Comparison of ENCODE assay signal across 7 mouse cellular contexts in genomic region chr17:45434262-45434590, GRCm38 (mm10). TPM values are rescaled to one million over a fixed set of nuclear protein-coding genes. Genes with fewer than 3 reads are reported as not detected.
DNase-seq lines count a peak whose midpoint lies in the region; ATAC-seq and TF ChIP-seq lines count a peak whose summit lies in the region.

No protein-coding gene starts in this region.

- no peak for TF ChIP-seq EP300 in lung, postnatal 0 days (IDR thresholded peaks at IDR 0.05)

- no peaks in the 10 kb centered on the region; the same call in 1 of the 2 replicates for H3K36me3 ChIP-seq in lung, postnatal 0 days (ENCODE audit: insufficient read depth, low read length)
- H3K36me3 ChIP-seq in forebrain, embryonic 10.5 days (replicated peaks) = peaks cover 25% of the 10 kb centered on the region
- H3K36me3 ChIP-seq in limb, embryonic 12.5 days = peaks cover 25% of the 10 kb centered on the region
- H3K36me3 ChIP-seq in small intestine, adult 2 months (ENCODE audit: control insufficient read depth, insufficient read depth, low read length) = no peaks in the 10 kb centered on the region

- H3K9me3 ChIP-seq in lung, postnatal 0 days (ENCODE audit: low read length) = no peaks in the 10 kb centered on the region
- no peaks in the 10 kb centered on the region for H3K9me3 ChIP-seq in forebrain, embryonic 10.5 days
- no peaks in the 10 kb centered on the region for H3K9me3 ChIP-seq in limb, embryonic 12.5 days

- no peak for TF ChIP-seq POLR2A in small intestine, adult 2 months (IDR thresholded peaks at IDR 0.05; ENCODE audit: low read depth, low read length)

- H3K4me1 ChIP-seq in lung, postnatal 0 days (ENCODE audit: insufficient read depth, low read depth, low read length) = peaks cover 15% of the 10 kb centered on the region; the same call in 1 of the 2 replicates
- peaks cover 28% of the 10 kb centered on the region for H3K4me1 ChIP-seq in forebrain, embryonic 10.5 days
- peaks cover 20% of the 10 kb centered on the region for H3K4me1 ChIP-seq in limb, embryonic 12.5 days (replicated peaks)
- 0 out of 2 replicates have a peak, but pooled peaks cover 3% of the 10 kb centered on the region for H3K4me1 ChIP-seq in small intestine, adult 2 months (ENCODE audit: control insufficient read depth, insufficient read depth, insufficient read length, low read length)

- peak overlapping the region; percentile 91 for H3K9ac ChIP-seq in lung, postnatal 0 days (replicated peaks; ENCODE audit: low read depth)
- H3K9ac ChIP-seq in limb, embryonic 12.5 days (replicated peaks) = peak overlapping the region; percentile 75

- WGBS in lung, postnatal 0 days = 6% methylated on average over 12 of the region's 12 CpGs
- 13% methylated on average over 12 of the region's 12 CpGs for WGBS in forebrain, embryonic 10.5 days
- 9% methylated on average over 12 of the region's 12 CpGs for WGBS in limb, embryonic 12.5 days
- WGBS in small intestine, adult 2 months = 5% methylated on average over 12 of the region's 12 CpGs

- peak overlapping the region; percentile 97 for H3K27ac ChIP-seq in lung, postnatal 0 days (ENCODE audit: low read length)
- peak overlapping the region; percentile 94 for H3K27ac ChIP-seq in forebrain, embryonic 10.5 days
- H3K27ac ChIP-seq in limb, embryonic 12.5 days = peak overlapping the region; percentile 98
- peak overlapping the region; percentile 36; the same call in 1 of the 2 replicates for H3K27ac ChIP-seq in small intestine, adult 2 months (ENCODE audit: insufficient read depth, low read depth, low read length)

- TF ChIP-seq CTCF in lung, postnatal 0 days (IDR thresholded peaks at IDR 0.05) = no peak
- no peak for TF ChIP-seq CTCF in small intestine, adult 2 months (IDR thresholded peaks at IDR 0.05; ENCODE audit: extremely low read depth, insufficient read length, insufficient replicate concordance, low read depth, low read length)

- no peak for DNase-seq in lung, postnatal 0 days (ENCODE audit: low spot score)
- DNase-seq in lung, postnatal 25 days (ENCODE audit: low spot score) = no peak
- DNase-seq in forebrain, embryonic 10.5 days (ENCODE audit: extremely low spot score, low spot score) = no peak
- DNase-seq in ovary, postnatal 10 days (ENCODE audit: low spot score) = no peak
- no peak for DNase-seq in kidney, postnatal 14 days

- peak overlapping the region; percentile 86 for H3K4me2 ChIP-seq in lung, postnatal 0 days (replicated peaks; ENCODE audit: low read depth, low read length)
- H3K4me2 ChIP-seq in limb, embryonic 12.5 days = peak overlapping the region; percentile 80

- H3K27me3 ChIP-seq in lung, postnatal 0 days (replicated peaks; ENCODE audit: insufficient read depth, low read length) = no peaks in the 10 kb centered on the region
- no peaks in the 10 kb centered on the region for H3K27me3 ChIP-seq in forebrain, embryonic 10.5 days (ENCODE audit: poor library complexity, severe bottlenecking)
- H3K27me3 ChIP-seq in limb, embryonic 12.5 days = no peaks in the 10 kb centered on the region
- H3K27me3 ChIP-seq in small intestine, adult 2 months (ENCODE audit: control insufficient read depth, insufficient read depth, low read length) = no peaks in the 10 kb centered on the region

- H3K4me3 ChIP-seq in lung, postnatal 0 days (ENCODE audit: low read depth, low read length) = peak overlapping the region; percentile 88
- H3K4me3 ChIP-seq in forebrain, embryonic 10.5 days = peak overlapping the region; percentile 97
- H3K4me3 ChIP-seq in limb, embryonic 12.5 days (replicated peaks) = peak overlapping the region; percentile 92
- H3K4me3 ChIP-seq in small intestine, adult 2 months (ENCODE audit: low read depth, low read length) = peak overlapping the region; percentile 78

- ATAC-seq in lung, postnatal 0 days = no peak
- no peak for ATAC-seq in limb, embryonic 12.5 days (ENCODE audit: insufficient number of reproducible peaks, insufficient read depth, low FRiP score, low TSS enrichment, low read depth)

RNA-seq across cellular contexts. Expression of gene Cdc5l, which starts 0.7 kb away (rescaled TPM):
- 30.3 and 37.8 TPM in 2 replicates for polyA plus RNA-seq in lung, postnatal 0 days (2015; fragmentation: Nextera tagmentation; extraction: Ambion mirVana)
- 70.3 and 72.1 TPM in 2 replicates for polyA plus RNA-seq in forebrain, embryonic 10.5 days (2016; fragmentation: Nextera tagmentation; extraction: Ambion mirVana)
- 79.2 and 79.8 TPM in 2 replicates for polyA plus RNA-seq in limb, embryonic 12.5 days (2016; fragmentation: Nextera tagmentation; extraction: Ambion mirVana)
- 2.1 and 4.2 TPM in 2 replicates for polyA plus RNA-seq in small intestine, adult 2 months (2012; rRNA removed)

RNA-seq across cellular contexts. Expression of gene Spats1, which starts 41.0 kb away (rescaled TPM):
- 0.19 and 0.37 TPM in 2 replicates for polyA plus RNA-seq in lung, postnatal 0 days (2015; fragmentation: Nextera tagmentation; extraction: Ambion mirVana)
- 0.48 and 0.50 TPM in 2 replicates for polyA plus RNA-seq in forebrain, embryonic 10.5 days (2016; fragmentation: Nextera tagmentation; extraction: Ambion mirVana)
- 0.83 and 1.1 TPM in 2 replicates for polyA plus RNA-seq in limb, embryonic 12.5 days (2016; fragmentation: Nextera tagmentation; extraction: Ambion mirVana)
- polyA plus RNA-seq in small intestine, adult 2 months (2012; rRNA removed) = not detected in 2 replicates

Comparison
In these comparisons a context has a peak if more than half of its experiments do, and no peak if none do; other contexts are left out.
1. H3K27ac ChIP-seq: peak in every context shown above with its lines; median percentile 98 in limb, embryonic 12.5 days; 97 in lung, postnatal 0 days; 94 in forebrain, embryonic 10.5 days; 36 in small intestine, adult 2 months.